Mouse (Mus musculus): ENCODE results near the gene Atr.

Atr gene

DNA sequence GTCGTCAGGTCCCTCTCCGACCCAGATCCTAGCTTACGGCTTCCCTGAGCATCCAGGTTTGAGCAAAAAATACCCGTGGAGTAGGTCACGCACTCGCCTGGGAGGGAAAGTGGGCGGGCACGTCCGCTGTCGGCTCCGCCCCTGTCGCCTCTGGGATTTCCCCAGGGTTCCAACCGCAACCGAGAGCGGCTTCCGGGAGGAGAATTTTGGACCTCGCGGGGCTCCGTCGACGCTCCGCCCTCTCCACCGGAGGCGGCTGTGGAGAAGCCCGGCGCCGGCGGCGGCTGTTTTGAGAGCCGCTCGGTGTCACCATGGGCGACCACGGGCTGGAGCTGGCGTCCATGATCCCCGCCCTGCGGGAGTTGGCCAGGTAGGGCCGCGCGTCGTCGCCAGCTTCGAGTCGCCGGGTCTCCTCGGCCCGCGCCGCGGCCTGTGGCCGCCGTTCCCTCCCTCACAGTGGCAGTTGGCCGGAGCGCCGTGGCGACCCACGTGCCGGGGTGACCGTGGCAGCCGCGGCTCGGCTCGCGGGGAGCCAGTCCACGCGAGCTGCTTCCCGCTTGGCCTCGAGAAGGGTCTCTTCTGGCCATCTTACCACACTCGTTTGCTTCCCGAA is at the start of gene Atr:
TSS of gene Atr (plus strand) at position 184 of the 613 bp plus-strand sequence.
- DNase-seq: peak; percentile 96

DNA sequence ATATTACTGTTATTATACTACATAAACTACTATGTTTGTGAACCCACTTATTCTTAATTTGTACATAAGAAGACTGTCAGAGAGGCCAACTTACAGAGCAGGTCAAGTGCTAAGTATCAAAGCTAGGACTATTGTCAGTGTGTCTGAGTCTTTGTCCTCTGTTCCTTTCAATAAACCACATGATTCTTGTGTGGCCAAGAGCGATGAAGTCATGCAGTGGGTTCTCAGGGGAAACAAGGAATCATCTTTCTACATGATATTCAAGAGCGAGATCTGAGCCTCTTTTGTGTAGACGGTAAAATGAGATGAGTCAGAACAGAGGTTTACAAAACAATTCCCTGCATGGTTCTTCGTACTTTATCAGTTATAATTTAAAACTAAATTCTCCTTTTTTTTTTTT is 47.8 kb upstream of the Atr start:
- DNase-seq: no peak

DNA sequence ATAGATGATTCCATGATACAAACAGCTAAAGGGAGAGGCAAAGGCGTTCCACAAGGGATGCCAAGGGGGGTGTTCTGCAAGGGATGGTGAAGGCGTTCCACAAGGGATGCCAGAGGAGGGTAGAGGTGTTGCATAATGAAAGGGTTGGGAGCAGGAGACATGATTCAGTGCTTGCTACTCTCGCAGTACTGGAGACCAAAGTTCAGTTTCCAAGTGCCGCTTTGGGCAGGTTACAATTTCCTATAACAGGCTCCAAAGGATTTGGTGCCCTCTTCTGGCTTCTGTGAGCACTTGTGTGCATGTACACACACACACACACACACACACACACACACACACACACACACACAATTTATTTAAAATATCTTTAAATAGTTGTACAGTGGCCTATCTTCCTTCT is 45.6 kb upstream of the Atr start:
- DNase-seq: no peak

DNA sequence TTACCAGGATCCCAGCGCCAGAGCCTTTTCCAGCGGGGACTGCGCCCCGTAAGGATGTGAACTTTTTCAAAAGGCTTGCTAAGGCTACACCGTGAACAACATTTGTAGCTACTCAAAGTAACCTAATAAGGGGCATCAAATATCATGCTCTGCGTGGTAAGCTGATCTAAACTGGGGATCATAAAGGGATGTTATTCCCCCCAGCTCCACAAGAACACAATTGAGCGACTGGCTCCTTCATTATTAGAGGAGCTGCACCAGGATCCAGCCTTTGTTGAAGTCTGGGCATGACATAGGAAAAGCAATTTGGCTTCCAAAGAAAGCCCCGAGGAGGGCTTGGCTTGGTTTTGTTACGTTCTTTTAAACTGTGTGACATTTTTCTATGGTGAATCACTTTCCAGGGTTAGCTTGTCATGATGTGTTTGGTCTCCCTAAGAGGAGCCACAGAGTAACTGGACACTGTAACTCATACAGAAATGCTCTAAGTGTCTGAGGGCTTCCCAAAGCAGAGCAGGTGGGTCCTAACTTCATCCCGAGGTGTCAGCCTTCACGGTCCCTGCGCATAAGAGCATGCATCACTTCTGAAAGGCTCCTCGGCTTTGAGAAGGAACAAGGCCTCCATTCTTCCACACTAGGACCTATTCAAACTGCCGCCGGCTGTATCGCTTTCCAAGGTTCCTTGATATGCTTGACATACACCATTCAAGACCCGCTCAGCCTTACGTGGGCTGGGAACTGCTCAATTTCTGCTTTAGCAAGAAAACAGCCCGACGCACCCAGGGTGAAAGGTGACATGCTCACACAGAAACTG is 43.5 kb upstream of the Atr start:
- DNase-seq: no peak

DNA sequence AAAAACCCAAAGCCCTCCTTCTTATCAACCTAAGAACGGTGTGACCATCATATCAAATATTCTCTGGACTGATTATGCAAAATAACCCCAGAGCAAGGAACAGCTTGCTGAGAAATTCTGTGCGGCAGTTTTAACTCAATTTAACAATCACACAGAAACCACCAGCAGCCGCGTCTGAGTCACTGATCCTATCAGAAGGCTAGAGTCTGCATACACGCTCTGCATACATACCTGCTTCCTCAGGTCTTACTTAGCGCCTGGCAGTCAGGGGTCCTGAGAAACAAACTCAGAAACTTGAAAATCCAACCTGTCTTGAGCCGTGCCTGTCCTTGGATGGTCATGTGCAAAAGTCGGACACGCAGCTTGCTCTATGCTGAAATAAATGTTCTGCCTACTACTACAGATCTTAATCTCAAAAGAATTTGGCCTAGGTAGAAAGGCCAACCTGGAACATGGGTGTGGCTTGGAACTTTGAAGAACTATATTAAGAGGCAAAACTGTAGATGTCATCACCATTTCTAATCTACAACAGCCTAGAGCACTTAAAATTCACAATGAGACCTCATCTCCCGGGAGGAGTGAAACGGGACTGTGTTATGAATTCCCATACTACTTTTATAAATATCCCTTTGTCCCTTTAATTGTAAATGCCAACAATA is 42.3 kb upstream of the Atr start:
- DNase-seq: no peak

DNA sequence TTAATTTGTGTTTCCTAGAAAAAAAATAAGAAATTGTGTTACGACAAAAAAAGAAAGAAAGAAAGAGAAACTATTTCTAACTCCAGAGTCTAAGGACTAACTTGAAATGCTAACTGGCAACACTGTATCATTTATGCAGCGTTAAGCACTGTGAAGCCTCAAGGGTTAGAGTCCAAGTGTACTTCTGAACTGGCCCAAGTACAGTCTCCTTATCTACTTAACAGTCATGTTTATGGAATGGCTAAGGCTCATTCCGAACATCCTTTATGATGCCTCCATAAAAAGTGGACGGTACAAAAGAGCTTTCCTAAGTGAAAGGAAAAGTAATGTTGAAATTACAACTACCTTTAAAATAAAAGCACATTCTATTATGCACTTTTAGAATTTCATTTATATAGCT is 41.7 kb upstream of the Atr start:
- no peak for DNase-seq

DNA sequence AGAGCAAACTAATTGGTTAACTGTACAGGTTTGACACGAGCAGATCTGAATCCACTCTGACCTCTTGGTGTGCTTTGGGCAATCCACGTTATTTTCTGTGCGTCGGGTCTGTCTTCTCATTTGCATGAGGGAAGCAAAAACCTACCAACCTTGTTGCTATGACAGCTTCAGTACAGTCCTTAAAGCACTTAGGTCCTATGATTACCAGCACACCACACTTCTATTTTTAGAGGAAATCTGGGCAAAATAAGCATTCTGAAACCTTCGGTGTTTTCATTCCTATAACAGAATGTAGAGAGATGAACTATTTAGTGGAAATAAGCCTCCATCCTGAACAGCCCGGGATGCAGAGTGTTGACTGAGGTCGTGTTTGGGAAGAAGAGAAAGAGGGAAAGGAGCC is 34.9 kb upstream of the Atr start:
- no peak for DNase-seq

DNA sequence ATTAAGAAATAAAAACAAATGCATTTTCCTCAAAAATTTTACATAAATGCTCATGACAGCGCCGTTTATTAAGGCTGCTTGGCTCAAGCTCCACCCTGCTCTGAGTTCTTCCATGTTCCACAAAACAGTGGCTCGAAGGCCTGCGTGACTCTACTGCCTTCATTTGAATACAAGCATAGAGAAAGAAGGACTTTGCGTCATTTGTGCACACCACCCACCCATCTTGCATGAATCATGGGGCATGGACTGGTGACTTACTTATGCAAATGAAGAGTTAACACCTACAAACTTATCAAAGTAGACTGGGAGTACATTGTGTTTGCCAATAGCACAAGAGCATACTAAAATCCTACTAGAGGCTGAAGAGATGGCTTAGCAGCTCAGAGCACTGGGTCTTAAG is 29.8 kb upstream of the Atr start:
- peak; percentile 72 for DNase-seq

DNA sequence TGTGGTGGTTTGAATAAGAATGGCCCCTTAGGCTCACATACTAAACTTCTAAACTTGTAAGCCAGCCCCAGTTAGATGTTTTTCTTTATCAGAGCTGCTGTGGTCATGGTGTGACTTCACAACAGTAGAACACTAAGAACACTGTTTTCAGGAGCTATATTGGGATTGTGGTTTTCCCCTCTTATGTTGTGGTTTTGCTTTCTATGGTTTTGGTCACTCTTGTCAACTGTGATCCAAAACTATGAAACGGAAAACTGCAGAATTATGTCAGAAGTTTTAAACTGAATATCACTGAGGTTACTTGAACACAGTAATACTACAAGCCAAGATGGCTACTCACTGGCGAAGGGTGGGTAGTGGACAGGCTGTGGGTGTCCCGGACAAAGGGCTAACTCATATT is 24.6 kb upstream of the Atr start:
- DNase-seq: no peak

DNA sequence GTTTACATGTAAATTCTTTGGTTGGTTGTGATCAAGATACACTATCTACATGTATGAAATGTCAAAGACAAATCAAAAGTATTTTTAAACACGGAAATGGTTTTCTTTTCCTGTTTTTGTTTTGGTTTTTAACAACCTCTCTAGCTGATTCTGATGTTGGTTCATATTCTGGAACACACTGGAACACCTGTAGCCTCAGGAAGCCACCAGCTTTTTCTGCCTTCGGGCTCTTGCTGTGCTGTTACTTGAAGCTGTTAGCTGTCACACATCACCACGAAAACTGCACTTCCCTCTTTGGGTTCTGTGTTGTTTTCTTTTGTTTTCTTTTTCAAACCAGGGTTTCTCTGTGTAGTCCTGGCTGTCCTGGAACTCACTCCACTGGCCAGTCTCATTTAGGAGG is 22.6 kb upstream of the Atr start:
- DNase-seq: no peak

DNA sequence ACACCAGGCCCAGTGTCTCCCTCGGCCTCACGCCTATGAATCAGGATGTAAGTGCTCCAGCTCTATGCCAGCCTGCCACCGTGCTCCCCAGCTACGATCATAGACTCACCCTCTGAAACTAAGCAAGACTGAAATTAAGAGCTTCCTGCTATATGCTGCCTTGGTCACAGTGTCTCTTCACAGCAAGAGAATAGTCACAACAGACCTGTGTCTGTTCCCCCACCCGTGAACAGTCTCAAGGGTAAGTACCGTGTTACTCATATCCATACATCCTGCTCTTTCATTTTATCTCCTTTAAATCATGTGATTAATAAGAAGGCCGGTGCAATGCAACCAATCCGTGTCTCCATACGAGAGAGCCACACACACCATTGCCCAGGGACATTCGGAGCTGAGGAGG is 21.7 kb upstream of the Atr start:
- DNase-seq: no peak

DNA sequence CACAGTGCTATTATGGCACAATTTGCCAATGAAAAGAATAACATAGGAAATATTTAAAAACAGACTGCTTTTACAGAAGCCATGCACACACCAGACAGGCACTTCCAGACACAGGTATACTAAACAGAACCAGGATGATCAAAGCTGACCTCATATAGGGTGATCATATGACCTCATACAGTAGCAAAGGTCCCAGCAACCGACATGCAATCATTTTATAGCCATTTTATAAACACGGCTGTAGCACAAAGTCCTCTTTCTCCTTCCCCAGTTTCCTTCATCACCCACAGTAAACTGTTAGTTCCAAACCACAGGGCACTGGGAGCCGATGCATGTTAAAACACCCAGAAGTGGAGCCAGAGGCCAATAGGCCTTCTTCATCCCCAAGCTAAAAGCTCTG is 18.0 kb upstream of the Atr start:
- no peak for DNase-seq

DNA sequence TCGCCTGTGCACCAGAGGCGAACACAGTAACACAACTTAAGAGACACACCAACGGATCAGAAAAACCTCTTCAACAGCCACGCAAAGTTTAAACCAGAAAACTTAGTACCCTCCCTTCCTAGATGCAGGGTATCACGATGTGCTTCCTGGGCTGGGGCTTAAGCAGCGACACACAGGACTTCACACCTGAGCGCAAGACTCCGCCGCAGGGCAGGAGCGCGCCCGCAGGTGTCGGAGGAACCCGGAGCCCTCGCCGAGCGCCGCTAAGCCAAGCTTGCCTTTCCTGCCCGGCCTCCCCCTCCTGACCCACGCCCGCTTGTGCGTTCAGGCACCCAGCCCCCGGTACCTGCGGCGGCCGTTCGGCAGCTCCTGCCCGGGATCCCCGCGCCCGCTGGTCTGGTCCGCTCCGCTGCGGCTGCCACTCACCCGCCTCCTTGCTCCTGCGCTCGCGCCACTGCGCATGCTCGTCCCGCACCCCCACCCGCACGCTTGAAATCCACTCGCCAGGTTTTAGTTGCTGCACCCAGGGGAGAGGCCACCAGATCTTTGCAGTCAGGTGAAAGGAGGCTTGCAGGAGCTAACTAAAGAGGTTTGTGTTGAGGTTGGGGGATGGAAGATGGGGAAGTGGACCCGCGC is 12.5 kb upstream of the Atr start, which contains the start of gene Pls1:
TSS of gene Pls1 (minus strand) at position 487 of the 636 bp plus-strand sequence.
- peak; percentile 92 for DNase-seq

DNA sequence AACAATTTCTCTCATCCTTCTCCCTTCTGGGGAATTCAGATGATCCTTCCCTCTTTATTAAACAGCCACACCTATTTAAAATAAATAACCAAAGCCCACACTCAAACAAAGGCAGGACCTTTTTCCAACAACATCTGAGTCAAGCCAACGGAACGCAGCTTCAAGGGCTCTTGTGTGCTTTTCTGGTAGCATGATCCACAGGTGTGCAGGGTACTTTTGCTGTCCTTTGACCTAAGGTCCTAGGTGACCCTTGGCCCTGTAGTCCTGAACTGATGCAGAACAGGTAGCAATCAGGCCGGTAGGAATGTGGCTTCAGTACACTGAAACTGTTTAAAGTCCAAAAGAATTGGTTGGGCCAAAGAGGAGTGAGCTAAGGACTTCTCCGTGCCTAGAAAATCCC is 11.7 kb upstream of the Atr start:
- no peak for DNase-seq

DNA sequence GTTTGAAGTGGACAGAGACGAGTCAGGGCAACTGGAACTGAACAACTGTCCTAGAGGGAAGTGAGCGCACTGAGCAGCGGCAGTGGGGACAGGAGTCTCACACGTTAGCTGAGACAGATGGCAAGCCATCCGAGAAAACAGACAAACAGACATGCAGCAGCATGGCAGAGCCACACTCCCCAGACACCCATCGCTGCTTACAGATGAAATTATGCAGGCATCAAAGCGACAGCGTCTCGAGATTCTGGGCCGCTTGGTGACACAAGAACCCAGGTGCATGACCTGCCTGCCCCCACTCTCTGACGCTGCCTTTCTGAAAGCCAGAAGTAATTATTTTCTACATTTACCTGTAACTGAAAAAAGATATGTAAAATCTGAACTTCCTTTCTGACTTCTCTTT is 5.7 kb upstream of the Atr start:
- no peak for DNase-seq

DNA sequence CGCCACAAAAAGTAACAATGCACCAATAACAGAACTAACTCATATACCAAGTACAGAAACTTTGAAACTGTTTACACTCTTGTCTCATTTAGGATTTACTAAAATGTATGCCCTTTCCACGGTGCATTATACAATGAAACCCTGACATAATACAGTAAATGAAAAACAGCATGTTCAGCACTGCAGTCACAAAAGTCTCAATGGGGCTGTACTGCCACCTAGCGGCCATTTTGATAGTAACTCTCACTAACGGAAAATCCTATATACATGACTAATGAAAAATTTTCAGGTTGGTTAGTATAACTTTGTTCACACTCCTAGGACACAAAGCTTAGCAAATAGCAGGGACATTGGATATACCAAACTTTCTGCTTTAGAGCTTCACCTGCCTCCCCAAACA is 4.5 kb upstream of the Atr start:
- peak; percentile 71 for DNase-seq

DNA sequence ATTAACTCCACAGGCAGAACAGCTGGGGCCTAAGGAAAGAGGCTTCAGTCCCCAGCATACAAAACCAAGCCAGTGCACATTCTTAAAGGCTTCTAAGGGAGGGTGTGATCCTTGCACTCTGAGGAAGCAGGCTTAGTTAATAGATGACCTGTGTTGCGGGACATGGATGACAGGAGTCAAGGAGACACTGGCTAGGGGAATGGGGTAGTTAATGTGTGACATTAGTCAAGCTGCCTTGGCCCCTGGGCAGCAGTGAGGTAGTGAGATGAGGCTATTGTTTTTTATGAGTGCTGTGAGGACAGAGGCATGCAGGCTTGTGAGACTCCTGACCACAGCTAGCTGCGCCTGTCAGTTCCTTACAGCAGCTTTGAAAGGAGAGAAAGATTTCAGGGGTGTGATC is 2.5 kb upstream of the Atr start:
- no peak for DNase-seq

DNA sequence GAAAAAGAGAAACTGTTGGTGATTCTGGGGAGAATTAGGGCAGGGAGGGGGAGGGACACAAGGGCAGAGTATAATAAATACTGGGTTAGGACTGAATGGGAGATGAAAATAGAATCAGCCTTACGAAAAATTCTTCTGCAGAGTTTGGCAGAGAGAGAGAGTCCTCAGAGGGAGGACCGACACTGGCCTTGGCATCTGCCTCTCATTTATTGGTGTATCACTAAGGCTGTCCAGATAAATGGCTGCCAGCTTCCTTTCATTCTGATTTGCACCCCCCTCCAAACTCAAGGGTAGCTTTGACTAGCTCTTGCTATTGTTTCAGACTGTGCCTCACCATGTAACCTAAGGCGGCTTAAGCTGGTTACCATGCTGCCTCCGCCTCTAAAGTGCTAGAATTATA is 1.4 kb upstream of the Atr start:
- DNase-seq: no peak

DNA sequence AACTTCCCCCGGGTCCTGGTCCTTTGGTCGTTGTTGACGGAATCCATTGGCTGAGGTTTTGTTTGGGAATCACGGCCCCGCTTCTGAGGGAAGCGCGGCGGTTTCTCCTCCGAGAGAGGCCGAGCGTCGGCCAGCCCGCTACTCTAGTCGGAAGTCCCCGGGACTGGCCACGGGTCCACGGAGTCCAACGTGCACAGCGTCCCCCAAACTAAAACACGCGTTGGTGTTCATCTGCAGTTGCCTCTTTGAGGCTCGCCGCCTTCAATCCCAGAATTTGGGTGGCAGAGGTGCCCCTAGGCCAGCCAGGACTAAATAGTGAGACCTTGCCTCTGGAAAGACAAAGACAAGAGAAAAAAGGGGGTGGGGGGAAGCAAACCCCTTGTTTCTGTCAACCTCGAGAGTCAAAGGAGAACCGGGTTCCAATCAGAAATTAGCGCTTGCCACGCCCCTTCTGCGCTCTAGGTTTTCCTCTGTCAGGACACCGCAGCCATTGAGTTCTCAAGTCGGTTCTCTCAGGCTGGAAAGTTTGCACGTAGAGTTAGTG is 702 bp downstream of the Atr start:
- DNase-seq: no peak

DNA sequence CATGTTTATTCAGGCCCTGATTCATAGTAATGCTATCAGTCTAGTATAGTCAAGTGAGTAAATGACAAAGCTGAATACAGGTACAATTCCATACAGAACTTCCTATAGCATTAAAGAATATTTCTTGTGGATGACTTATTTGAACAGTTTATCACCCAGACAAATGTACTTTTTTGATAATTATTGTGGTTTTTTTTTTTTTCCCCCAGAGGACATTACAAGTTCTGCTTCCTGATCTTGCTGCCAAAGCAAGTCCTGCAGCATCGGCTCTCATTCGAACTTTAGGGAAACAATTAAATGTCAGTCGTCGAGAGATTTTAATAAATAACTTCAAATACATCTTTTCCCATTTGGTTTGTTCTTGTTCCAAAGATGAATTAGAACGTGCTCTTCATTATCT is 20.8 kb downstream of the Atr start:
- no peak for DNase-seq

DNA sequence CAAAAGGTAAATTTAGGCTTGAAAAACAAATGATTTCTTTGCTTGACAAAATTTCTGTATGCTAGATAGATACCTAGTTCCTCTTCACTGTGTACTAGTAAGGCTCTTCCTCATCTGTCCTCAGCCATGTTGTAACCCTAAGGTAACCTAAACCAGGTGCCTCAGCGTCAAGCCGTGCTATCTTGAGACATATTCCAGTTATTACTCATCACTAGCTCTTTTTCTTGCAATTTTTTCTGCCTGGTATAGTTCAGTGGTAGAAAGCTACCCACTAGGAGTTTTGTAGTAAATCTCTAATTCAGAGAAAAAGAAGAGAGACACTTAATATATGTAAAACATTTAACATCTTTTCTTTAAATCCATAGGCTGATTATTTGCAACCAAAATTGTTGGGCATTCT is 25.4 kb downstream of the Atr start:
- no peak for DNase-seq

DNA sequence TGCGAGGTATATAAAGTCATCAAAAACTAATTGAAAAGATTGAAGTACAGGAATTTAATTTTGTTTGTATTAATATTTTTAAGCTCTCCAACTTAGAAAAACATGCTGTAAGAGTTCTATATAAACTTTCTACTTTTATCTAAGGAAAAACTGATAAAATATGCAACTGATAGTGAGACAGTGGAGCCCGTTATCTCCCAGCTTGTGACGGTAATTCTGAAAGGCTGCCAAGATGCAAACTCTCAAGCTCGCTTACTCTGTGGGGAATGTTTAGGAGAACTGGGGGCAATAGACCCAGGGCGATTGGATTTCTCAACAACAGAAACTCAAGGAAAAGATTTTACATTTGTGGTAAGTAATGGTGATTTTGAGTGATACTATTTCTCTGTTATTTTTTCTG is 40.0 kb downstream of the Atr start:
- DNase-seq: no peak

DNA sequence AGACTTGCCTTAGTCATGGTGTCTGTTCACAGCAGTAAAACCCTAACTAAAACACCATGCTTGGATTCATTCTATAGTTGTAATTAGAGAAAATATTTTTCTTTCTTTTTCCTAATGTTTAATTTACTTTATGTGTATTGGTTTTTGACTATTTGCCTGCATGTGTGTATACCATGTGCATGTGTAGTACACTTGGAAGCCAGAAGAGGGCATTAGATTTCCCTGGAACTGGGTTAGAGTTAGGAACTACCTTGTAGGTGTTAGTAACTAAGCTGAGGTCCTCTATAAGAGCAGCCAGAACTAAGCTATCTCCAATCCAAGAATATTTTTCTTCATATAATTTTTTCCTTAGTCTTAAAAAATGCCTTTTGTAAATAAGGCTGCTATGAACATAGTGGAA is 75.5 kb downstream of the Atr start:
- DNase-seq: no peak

DNA sequence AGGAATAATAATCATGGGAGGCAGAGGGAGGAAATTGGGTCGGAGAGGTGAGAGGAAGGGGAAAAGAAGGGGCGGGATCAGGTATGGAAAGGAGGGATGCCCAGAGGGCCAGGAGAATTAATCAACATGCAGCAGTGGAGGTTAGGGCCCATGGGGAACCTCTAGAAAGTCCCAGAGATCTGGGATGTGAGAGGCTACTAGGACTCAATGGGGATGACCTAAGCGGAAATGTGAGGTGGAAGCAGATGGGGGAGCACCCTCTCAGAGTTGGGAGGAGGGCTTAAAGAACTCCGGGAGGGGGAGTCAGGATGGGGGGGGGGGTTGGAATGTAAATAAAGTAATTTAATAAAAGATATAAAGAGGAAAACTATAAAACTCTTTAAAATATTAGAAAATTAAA is 96.3 kb downstream of the Atr start:
- DNase-seq: no peak
